Mouse (Mus musculus): ENCODE data around the gene Mbd3. TPM values are rescaled to one million over a fixed set of nuclear protein-coding genes. Genes with fewer than 3 reads are reported as not detected.

Gene Mbd3
- polyA plus RNA-seq, 1 experiment: 143 TPM

DNA sequence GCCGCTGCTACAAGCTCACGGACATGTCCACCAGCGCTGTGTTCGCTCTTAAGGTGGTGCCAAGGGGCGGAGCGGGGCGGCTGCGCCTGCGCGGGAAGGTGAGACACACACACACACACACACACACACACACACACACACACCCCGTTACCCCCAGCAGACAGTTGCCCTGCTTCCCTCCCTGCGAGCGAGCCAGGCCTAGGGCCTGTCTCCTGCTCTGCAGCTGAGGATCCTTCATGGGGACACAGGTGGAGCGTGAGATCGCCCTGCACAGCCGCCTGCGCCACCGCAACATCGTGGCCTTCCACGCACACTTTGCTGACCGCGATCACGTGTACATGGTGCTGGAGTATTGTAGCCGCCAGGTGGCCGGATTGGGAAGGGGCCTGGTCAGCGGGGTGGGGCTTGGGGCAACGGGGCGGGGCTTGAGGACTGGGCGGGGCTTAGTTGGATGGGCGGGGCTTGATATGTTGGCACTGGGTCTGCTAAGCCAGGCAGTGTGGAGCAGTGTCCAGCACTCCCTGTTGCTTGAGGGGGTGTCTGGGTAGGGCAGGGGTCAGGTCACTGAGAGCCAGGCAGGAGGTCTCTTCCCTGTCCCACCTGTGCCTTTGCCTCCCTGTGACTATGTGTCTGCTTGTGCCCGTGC lies 41.2 kb downstream of the Mbd3 start:
- DNase-seq: peak; percentile 36
- Histone ChIP-seq H3K4me3 (replicated peaks; ENCODE audit: extremely low read depth, low read depth, low read length) (peak overlapping the region; percentile 14), H3K4me1 (ENCODE audit: control insufficient read depth, insufficient read depth, low read length) (0 out of 2 replicates have a peak, but pooled peaks cover 3% of the 10 kb centered on the region)
- WGBS: 7% methylated on average over 29 of the region's 31 CpGs
- no peak for TF ChIP-seq CTCF (IDR thresholded peaks at IDR 0.05; ENCODE audit: insufficient read depth, low read length)

DNA sequence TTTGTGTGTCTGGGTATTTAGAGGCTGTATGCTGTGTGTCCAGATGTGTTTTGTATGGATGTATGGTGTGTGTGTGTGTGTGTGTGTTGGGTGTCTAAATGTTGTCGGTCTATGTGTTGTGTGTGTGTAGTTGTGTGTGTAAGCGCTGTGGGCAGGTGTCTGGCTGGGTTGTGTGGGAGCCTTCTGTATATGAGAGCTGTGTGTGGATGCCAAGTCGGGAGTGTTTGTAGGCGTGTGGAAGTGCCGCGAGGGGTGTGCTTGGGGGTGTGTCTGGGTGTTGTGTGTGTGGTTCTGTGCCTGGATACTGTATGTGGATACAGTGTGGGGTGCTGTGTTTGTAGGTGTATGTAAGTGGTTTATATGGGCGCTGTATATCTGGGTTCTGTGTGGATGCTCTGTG lies 42.0 kb downstream of the Mbd3 start:
- Histone ChIP-seq H3K4me1 (ENCODE audit: control insufficient read depth, insufficient read depth, low read length) (0 out of 2 replicates have a peak, but pooled peaks cover 3% of the 10 kb centered on the region), H3K4me3 (replicated peaks; ENCODE audit: extremely low read depth, low read depth, low read length) (no peak overlapping the region)
- 24% methylated on average over 7 of the region's 7 CpGs for WGBS
- TF ChIP-seq CTCF (IDR thresholded peaks at IDR 0.05; ENCODE audit: insufficient read depth, low read length): no peak
- TF ChIP-seq POLR2A (IDR thresholded peaks at IDR 0.05; ENCODE audit: borderline replicate concordance, extremely low read depth, low read depth, low read length): no peak
- DNase-seq: no peak

DNA sequence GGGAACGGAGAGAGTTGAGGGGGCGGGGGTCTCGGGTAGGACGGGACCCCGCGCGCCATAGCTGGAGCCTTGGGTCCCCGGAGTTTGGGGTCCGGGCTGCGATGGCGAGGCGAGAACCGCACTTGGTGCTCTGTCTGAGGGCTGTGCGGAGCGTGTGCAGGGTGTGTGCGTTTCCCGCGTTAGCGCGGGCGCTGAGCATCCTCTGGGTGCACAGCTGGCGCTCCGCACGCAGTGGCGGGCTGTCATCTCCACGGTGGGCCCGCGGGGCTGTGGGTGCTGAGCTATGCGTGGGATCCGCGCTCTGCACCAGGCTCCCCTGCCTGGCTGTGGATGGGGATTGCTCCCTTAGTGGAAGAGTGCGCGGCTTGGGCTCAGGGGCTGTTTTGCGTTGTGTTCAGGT lies 42.6 kb downstream of the Mbd3 start:
- H3K4me1 ChIP-seq (ENCODE audit: control insufficient read depth, insufficient read depth, low read length): 0 out of 2 replicates have a peak, but pooled peaks cover 3% of the 10 kb centered on the region
- no peak for DNase-seq
- H3K4me3 ChIP-seq (replicated peaks; ENCODE audit: extremely low read depth, low read depth, low read length): no peak overlapping the region
- TF ChIP-seq POLR2A (IDR thresholded peaks at IDR 0.05; ENCODE audit: borderline replicate concordance, extremely low read depth, low read depth, low read length) (no peak), CTCF (IDR thresholded peaks at IDR 0.05; ENCODE audit: insufficient read depth, low read length) (no peak)
- 2% methylated on average over 34 of the region's 34 CpGs for WGBS

DNA sequence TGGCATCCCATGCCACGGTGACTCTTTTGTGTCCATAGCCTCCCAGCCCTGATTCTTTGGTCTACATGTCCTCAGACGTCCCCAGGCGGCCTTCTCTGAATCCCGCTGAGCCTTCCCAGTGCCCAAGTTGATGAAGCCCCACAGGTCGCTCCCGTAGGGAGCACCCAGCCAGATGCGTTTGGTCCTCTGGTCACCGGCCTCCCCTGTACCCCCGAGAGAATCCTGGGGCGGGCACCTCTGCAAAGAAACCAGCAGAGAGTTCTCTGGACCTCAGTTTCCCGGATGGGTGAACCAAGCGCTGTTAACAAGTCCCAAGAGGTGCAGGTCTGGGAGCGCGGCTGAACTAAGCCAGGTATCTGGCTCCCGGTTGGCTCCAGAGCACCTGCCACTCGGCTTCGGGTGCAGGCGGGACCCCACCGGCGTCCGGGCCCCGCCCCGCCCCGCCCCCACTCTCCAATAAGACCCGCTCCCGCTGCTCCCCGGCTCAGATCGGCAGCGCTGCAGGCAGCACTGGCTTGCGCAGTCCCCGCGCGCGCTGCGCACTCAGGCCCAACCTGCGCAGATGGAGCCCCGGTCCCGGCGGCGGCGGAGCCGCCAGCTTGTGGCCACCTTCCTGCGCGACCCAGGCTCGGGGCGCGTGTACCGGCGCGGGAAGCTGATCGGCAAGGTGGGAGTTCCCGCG lies 43.2 kb downstream of the Mbd3 start, which contains the start of gene Plk5:
Plk5 (plus strand) TSS at position 459 of the 682 bp plus-strand sequence.
- 3% methylated on average over 53 of the region's 53 CpGs for WGBS
- Histone ChIP-seq H3K4me1 (ENCODE audit: control insufficient read depth, insufficient read depth, low read length) (0 out of 2 replicates have a peak, but pooled peaks cover 3% of the 10 kb centered on the region), H3K4me3 (replicated peaks; ENCODE audit: extremely low read depth, low read depth, low read length) (no peak within 1 kb of the TSS)
- no peak for TF ChIP-seq POLR2A (IDR thresholded peaks at IDR 0.05; ENCODE audit: borderline replicate concordance, extremely low read depth, low read depth, low read length)
- TF ChIP-seq CTCF (IDR thresholded peaks at IDR 0.05; ENCODE audit: insufficient read depth, low read length): no peak
- DNase-seq: no peak

DNA sequence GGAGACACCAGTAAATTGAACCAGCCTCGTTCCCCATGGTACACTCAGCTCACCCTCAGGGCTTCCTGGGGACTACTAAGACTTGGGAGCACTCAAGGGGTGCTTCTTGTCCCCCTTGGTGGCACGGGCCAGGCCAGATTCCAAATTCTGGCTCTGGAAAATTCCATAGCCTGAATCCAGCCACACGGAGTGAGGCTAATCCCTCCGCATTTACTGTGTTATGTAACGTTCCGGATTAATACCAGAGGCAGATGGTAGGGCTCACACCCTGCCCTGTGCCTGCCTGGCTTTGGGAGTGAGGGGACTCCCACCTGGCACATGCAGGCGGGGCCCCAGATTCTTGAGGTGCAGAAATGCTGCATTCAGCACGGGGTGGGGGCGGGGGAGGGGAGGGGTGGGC lies 43.9 kb downstream of the Mbd3 start:
- TF ChIP-seq POLR2A (IDR thresholded peaks at IDR 0.05; ENCODE audit: borderline replicate concordance, extremely low read depth, low read depth, low read length) (no peak), CTCF (IDR thresholded peaks at IDR 0.05; ENCODE audit: insufficient read depth, low read length) (no peak)
- Histone ChIP-seq H3K4me3 (replicated peaks; ENCODE audit: extremely low read depth, low read depth, low read length) (no peak overlapping the region), H3K4me1 (ENCODE audit: control insufficient read depth, insufficient read depth, low read length) (0 out of 2 replicates have a peak, but pooled peaks cover 3% of the 10 kb centered on the region)
- WGBS: 16% methylated on average over 9 of the region's 9 CpGs
- DNase-seq: no peak

DNA sequence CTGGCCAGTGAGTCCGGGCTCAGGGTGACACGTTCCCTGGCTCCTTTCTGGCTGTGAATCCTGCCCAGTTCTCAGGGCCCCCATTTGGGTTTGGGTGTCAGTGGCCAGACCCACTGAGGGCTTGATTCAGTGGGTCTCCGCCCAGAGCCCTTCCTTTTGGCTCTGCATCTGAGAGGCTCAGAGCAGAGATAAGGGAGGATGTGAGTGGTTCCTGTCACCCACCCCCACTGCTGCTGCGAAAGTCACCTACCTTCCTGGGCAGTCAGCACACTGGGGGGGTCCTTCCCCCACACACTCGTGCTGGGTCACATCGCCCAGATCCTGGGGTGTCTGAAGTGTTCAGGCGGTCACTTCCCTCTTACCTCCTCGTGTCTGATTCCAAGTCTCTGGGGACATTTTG lies 46.6 kb downstream of the Mbd3 start:
- TF ChIP-seq CTCF (IDR thresholded peaks at IDR 0.05; ENCODE audit: insufficient read depth, low read length): no peak
- no peak for TF ChIP-seq POLR2A (IDR thresholded peaks at IDR 0.05; ENCODE audit: borderline replicate concordance, extremely low read depth, low read depth, low read length)
- WGBS: 44% methylated on average over 8 of the region's 8 CpGs

DNA sequence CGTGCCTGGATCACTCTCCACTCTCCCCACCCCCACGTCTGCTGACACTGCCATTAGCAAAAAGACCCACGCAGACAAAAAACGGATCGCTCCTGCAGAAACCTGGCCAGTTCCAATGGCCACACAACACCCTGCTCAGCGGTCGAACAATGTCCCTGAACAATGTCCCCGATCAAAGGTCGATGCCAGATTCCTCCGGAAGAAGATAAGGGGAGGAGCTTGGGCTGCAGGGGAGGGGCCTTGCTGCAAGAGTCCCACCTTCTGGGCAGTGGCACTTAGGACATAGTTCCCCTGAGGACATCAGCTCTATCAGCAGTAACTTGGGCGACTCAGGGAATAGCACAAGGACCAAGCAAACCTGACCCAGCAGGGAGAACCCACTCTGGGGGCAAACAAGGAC lies 47.5 kb downstream of the Mbd3 start:
- 27% methylated on average over 11 of the region's 11 CpGs for whole genome bisulfite sequencing
- TF ChIP-seq POLR2A (IDR thresholded peaks at IDR 0.05; ENCODE audit: borderline replicate concordance, extremely low read depth, low read depth, low read length): no peak
- no peak for TF ChIP-seq CTCF (IDR thresholded peaks at IDR 0.05; ENCODE audit: insufficient read depth, low read length)
- H3K4me3 ChIP-seq (replicated peaks; ENCODE audit: extremely low read depth, low read depth, low read length): no peak overlapping the region
- peaks cover 12% of the 10 kb centered on the region; the same call in 1 of the 2 replicates for H3K4me1 ChIP-seq (ENCODE audit: control insufficient read depth, insufficient read depth, low read length)
- DNase-seq: no peak

More for the DNA sequence above, 46.6 kb downstream of the Mbd3 start:
- Histone ChIP-seq H3K4me3 (replicated peaks; ENCODE audit: extremely low read depth, low read depth, low read length) (no peak overlapping the region), H3K4me1 (ENCODE audit: control insufficient read depth, insufficient read depth, low read length) (peaks cover 7% of the 10 kb centered on the region; the same call in 1 of the 2 replicates)
- no peak for DNase-seq

DNA sequence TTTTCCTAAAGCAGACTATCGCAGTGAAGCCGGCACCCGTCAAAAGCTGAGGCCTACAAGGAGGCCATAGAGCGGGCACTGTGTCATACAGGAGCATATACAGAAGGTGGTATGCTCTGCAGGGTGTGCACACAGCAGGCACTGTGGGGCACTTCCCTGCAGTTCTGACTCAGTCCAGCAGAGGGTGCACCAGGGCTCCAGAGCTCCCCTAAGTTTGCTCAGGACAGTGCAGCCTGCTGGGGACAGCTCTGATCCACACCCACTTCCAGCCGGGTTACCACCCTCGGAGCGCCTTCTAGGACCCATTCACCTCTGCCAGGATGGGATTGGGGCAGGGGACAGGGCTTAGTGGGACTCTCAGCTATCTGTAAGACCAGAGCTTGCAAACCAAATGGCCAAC lies 49.1 kb downstream of the Mbd3 start:
- H3K4me3 ChIP-seq (replicated peaks; ENCODE audit: extremely low read depth, low read depth, low read length): no peak overlapping the region
- WGBS: 4% methylated on average over 7 of the region's 7 CpGs
- peak; percentile 92 for DNase-seq
- TF ChIP-seq POLR2A (IDR thresholded peaks at IDR 0.05; ENCODE audit: borderline replicate concordance, extremely low read depth, low read depth, low read length) (no peak), CTCF (IDR thresholded peaks at IDR 0.05; ENCODE audit: insufficient read depth, low read length) (peak; percentile 98)
- peaks cover 14% of the 10 kb centered on the region for H3K4me1 ChIP-seq (ENCODE audit: control insufficient read depth, insufficient read depth, low read length)

DNA sequence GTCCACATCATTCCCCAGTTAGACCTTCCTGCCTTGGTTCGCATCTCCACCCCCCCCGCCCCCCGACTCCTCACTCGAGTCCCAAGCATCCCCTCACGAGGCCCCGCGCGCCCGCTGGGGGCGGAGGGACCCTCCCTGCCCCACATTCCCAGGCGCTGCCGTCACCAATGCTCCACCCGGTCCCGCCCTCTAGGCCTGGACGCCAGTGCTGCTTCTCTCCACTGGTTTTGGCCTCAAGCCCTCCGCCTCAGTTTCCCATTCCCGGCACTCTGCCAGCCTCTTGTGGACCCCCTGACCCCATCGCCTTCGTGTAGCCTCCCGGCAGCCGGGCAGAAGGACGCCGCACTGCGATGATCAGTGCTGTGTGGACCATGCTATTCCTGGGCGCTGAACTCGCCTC lies 50.4 kb downstream of the Mbd3 start:
- DNase-seq: no peak
- 25% methylated on average over 26 of the region's 26 CpGs for WGBS
- no peak for TF ChIP-seq POLR2A (IDR thresholded peaks at IDR 0.05; ENCODE audit: borderline replicate concordance, extremely low read depth, low read depth, low read length)
- no peak for TF ChIP-seq CTCF (IDR thresholded peaks at IDR 0.05; ENCODE audit: insufficient read depth, low read length)
- Histone ChIP-seq H3K4me3 (replicated peaks; ENCODE audit: extremely low read depth, low read depth, low read length) (no peak overlapping the region), H3K4me1 (ENCODE audit: control insufficient read depth, insufficient read depth, low read length) (peaks cover 22% of the 10 kb centered on the region)

Measured in lung, adult 2 months (tissue).